Mouse (Mus musculus) cerebellum, adult 11-12 months (tissue): ENCODE measurements at regions not wholly inside any gene's neighbourhood (a gene's known extent, or its start where the extent isn't known, plus 50 kb on each side); places are given as distances from the start of the nearest gene placed in this dataset.

ENCODE experiments used
- DNase-seq: peaks from one replicate; pipeline ENCODE4 v3.0.0; 2022

GRCm38 (mm10) chr6:108910330-108910729 lies 81.9 kb downstream of the Edem1 start:
- no peak for DNase-seq

DNA sequence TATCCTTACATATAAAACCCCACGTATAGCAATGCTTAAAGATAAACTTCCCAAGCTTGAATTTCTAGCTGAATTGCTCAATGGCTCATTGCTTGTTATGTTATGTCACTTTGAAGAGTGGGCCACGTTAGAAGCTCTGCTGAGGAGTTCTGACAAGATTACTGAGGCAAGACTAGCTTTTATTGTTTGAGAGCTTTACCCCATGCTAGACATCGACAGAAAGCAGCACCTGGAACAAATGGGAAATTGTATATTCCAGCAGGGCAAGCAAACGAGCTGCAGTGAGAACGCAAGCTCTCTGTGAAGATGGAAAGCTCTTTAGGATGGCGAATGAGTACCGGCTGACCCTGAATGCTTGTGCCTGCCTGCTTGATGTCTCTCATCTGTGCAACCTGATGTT lies 84.1 kb downstream of the Edem1 start:
- DNase-seq, result no peak

- no peak for DNase-seq
Measured at GRCm38 (mm10) chr6:108919372-108919913, 91.0 kb downstream of the Edem1 start.

GRCm38 (mm10) chr6:108921181-108921580 lies 92.7 kb downstream of the Edem1 start:
- DNase-seq, result no peak

- no peak for DNase-seq
Measured at GRCm38 (mm10) chr6:108922564-108922963, 94.1 kb downstream of the Edem1 start.

DNA sequence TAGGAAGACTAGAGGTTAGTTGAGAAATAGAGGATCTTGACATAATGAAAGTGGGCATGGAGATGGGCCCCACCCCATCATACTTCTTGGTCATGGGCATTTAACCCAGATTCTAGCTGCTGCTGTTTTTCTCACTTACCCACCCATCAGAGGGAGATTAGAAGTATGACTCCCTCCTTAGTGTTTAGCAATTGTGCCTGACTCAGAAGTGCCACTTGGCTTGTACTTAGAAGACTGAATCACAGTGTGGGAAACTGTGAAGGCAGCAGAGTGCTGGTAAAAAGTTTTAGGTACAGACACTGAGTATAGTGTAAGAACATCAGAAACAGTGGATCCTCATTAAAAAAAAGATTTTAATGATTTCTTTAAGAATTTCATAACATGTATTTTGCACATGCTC lies 100.5 kb downstream of the Edem1 start:
- DNase-seq, result no peak

- DNase-seq, result no peak
Measured at GRCm38 (mm10) chr6:108938646-108939045, 110.2 kb downstream of the Edem1 start.

DNA sequence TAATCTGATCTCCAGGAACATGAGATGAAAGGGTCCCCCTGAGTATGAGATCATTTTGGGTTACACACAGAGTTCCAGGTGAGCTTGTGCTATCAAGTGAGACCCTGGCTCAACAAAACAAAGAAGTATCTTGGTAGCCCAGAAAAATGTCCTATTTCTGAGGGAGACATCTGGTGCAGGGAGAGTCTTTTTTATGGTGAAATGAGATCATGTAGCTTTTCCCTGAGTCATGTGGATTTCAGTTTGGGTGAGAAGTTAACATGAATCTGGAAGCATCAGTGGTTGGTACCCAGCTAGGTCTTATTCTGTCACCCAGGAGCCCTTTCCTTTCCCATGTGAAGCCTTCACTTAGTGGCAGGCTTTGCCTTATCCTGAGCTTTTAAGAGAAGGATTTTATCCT lies 113.8 kb downstream of the Edem1 start:
- DNase-seq, result no peak

- no peak for DNase-seq
Measured at GRCm38 (mm10) chr6:108952389-108952788, 123.9 kb downstream of the Edem1 start.

GRCm38 (mm10) chr6:108962810-108963209 lies 134.4 kb downstream of the Edem1 start:
- DNase-seq, result no peak

- DNase-seq, result peak; percentile 2
Measured at GRCm38 (mm10) chr6:108963295-108963694, 134.9 kb downstream of the Edem1 start.

GRCm38 (mm10) chr6:108969477-108970176 lies 141.2 kb downstream of the Edem1 start:
- no peak for DNase-seq

GRCm38 (mm10) chr6:108971415-108972089 lies 143.1 kb downstream of the Edem1 start:
- no peak for DNase-seq

- DNase-seq, result no peak
Measured at GRCm38 (mm10) chr6:108973701-108974100, 145.3 kb downstream of the Edem1 start.

DNA sequence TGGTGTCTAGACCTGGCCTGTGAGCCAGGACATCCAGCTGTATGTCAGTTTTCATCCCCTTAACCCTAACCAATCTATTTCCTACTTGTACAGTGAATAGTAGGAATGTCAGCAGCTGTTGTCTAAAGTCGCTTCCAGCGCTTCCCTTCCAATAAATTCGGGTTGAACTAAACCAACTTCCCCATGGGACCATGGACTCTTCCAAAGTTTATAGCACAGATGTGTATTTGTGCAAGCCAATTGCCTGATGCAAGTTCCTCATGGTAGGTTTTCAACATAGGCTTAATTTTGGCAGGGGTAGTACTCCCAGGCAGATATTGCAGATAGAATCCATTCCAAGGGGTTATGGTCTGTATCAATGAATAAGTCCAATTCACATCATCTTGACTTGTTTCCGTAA lies 161.1 kb downstream of the Edem1 start:
- DNase-seq, result no peak

DNA sequence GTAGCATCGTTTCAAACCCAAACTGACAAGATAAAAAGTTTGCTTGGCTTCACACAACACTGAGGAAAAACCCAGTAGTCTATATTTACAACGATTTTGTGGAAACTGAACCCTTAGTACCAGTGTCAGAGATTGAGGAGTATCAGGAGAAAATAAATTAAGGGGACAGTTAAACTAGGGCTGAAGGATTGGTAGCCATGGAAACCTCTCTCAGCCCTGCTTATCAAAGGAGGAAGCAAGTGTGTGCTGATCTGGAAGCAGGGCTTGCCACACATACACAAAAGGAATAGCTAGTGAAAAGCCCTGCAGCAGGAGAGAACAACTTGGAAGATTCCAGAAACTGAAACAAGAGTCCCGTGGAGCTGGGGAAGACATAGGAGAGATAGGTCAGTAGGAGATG lies 165.3 kb downstream of the Edem1 start:
- DNase-seq, result no peak

GRCm38 (mm10) chr6:109004443-109004842 lies 176.0 kb downstream of the Edem1 start:
- no peak for DNase-seq

GRCm38 (mm10) chr6:109009364-109009763 lies 180.9 kb downstream of the Edem1 start:
- DNase-seq, result no peak

GRCm38 (mm10) chr6:109009793-109010192 lies 181.4 kb downstream of the Edem1 start:
- no peak for DNase-seq

DNA sequence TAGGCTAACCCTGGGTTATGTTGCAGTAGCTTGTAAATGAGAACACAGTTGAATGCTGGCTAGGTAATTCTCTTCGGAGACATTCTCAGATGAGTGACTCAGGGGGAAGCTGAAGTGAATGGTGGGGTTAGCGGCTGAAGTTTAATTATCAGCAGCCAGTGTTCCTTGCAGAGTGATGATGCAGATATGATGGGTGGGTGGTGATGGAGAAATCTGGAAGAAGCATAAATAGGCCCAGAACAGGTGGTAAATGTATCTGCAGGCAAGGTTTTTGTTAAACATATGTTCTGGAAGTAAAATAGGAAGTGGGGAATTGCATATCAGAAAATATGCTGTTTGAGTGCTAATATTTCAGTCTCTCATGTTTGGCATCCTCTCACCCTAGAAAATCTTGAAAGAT lies 191.3 kb downstream of the Edem1 start:
- DNase-seq, result no peak
